Mouse (Mus musculus): ENCODE results near the gene Slc24a3. TPM values are rescaled to one million over a fixed set of nuclear protein-coding genes. Genes with fewer than 3 reads are reported as not detected.

Gene Slc24a3
- total RNA-seq, 2 experiments from 2014 or later, result 0.58 to 0.70 TPM

GRCm38 (mm10) chr2:145607844-145608243 lies 440.3 kb downstream of the Slc24a3 start:
- no peak for ATAC-seq (ENCODE audit: poor library complexity, severe bottlenecking)

GRCm38 (mm10) chr2:145610796-145611705 lies 443.5 kb downstream of the Slc24a3 start:
- peak; percentile 85 for ATAC-seq (ENCODE audit: poor library complexity, severe bottlenecking)

- ATAC-seq (ENCODE audit: poor library complexity, severe bottlenecking), result no peak
These were observed 445.4 kb downstream of the Slc24a3 start for GRCm38 (mm10) chr2:145612937-145613336.

GRCm38 (mm10) chr2:145613705-145614104 lies 446.2 kb downstream of the Slc24a3 start:
- ATAC-seq (ENCODE audit: poor library complexity, severe bottlenecking), result no peak

GRCm38 (mm10) chr2:145619688-145620087 lies 452.1 kb downstream of the Slc24a3 start:
- ATAC-seq (ENCODE audit: poor library complexity, severe bottlenecking), result no peak

GRCm38 (mm10) chr2:145620709-145621108 lies 453.2 kb downstream of the Slc24a3 start:
- no peak for ATAC-seq (ENCODE audit: poor library complexity, severe bottlenecking)

GRCm38 (mm10) chr2:145621119-145621518 lies 453.6 kb downstream of the Slc24a3 start:
- ATAC-seq (ENCODE audit: poor library complexity, severe bottlenecking), result no peak

GRCm38 (mm10) chr2:145631123-145631798 lies 463.7 kb downstream of the Slc24a3 start:
- no peak for ATAC-seq (ENCODE audit: poor library complexity, severe bottlenecking)

- ATAC-seq (ENCODE audit: poor library complexity, severe bottlenecking), result no peak
These were observed 464.2 kb downstream of the Slc24a3 start for GRCm38 (mm10) chr2:145631799-145632174.

GRCm38 (mm10) chr2:145633811-145634210 lies 466.3 kb downstream of the Slc24a3 start:
- no peak for ATAC-seq (ENCODE audit: poor library complexity, severe bottlenecking)

GRCm38 (mm10) chr2:145640255-145640984 lies 472.9 kb downstream of the Slc24a3 start:
- ATAC-seq (ENCODE audit: poor library complexity, severe bottlenecking), result no peak

GRCm38 (mm10) chr2:145655373-145655960 lies 487.9 kb downstream of the Slc24a3 start:
- no peak for ATAC-seq (ENCODE audit: poor library complexity, severe bottlenecking)

- no peak for ATAC-seq (ENCODE audit: poor library complexity, severe bottlenecking)
These were observed 488.6 kb downstream of the Slc24a3 start for GRCm38 (mm10) chr2:145656121-145656520.

GRCm38 (mm10) chr2:145656716-145657115 lies 489.2 kb downstream of the Slc24a3 start:
- no peak for ATAC-seq (ENCODE audit: poor library complexity, severe bottlenecking)

GRCm38 (mm10) chr2:145661242-145661641 lies 493.7 kb downstream of the Slc24a3 start:
- no peak for ATAC-seq (ENCODE audit: poor library complexity, severe bottlenecking)

GRCm38 (mm10) chr2:145663899-145664298 lies 496.3 kb downstream of the Slc24a3 start:
- ATAC-seq (ENCODE audit: poor library complexity, severe bottlenecking), result no peak

GRCm38 (mm10) chr2:145664311-145664710 lies 496.8 kb downstream of the Slc24a3 start:
- no peak for ATAC-seq (ENCODE audit: poor library complexity, severe bottlenecking)

GRCm38 (mm10) chr2:145668135-145668534 lies 500.6 kb downstream of the Slc24a3 start:
- ATAC-seq (ENCODE audit: poor library complexity, severe bottlenecking), result no peak

- ATAC-seq (ENCODE audit: poor library complexity, severe bottlenecking), result no peak
These were observed 502.6 kb downstream of the Slc24a3 start for GRCm38 (mm10) chr2:145670131-145670530.

- no peak for ATAC-seq (ENCODE audit: poor library complexity, severe bottlenecking)
These were observed 507.1 kb downstream of the Slc24a3 start for GRCm38 (mm10) chr2:145674496-145675141.
